Mouse (Mus musculus) liver, embryonic 16.5 days (tissue): Measurements from ENCODE around the gene Pappa2. TPM values are rescaled to one million over a fixed set of nuclear protein-coding genes. Genes with fewer than 3 reads are reported as not detected.

Experiments
- ATAC-seq: fragments of 200-750 bp; cut with Nextera tagmentation; 2 replicates; pipeline ENCODE4 v1.8.0; 2017; ENCODE audit warnings: low read depth, mild to moderate bottlenecking, moderate number of reproducible peaks, moderate library complexity
- H3K27ac ChIP-seq: fragments of 300-500 bp; sonication (generic); 2 replicates; pipeline ENCODE4 v1.5.1; 2014; ENCODE audit warnings: mild to moderate bottlenecking, low read length
- H3K27me3 ChIP-seq: fragments of 300-500 bp; sonication (generic); 2 replicates; pipeline ENCODE4 v1.6.1; 2014; ENCODE audit warnings: low read depth, low read length, mixed read lengths; ENCODE audit not compliant: control insufficient read depth, insufficient read depth
- H3K36me3 ChIP-seq: fragments of 300-500 bp; sonication (generic); 2 replicates; pipeline ENCODE4 v1.6.1; 2014; ENCODE audit warnings: mild to moderate bottlenecking; ENCODE audit not compliant: control insufficient read depth, insufficient read depth
- H3K4me1 ChIP-seq: fragments of 300-500 bp; sonication (generic); 2 replicates; pipeline ENCODE4 v1.6.1; 2014; ENCODE audit warnings: low read depth, low read length, mixed read lengths; ENCODE audit not compliant: control insufficient read depth
- H3K4me2 ChIP-seq: fragments of 300-500 bp; sonication (generic); 2 replicates; pipeline ENCODE4 v1.6.1; 2014; ENCODE audit warnings: low read depth, low read length, mixed read lengths
- H3K4me3 ChIP-seq: fragments of 300-500 bp; sonication (generic); 2 replicates; pipeline ENCODE4 v1.5.1; 2014; ENCODE audit warnings: low read depth, mild to moderate bottlenecking, low read length
- H3K9ac ChIP-seq: fragments of 300-500 bp; sonication (generic); 2 replicates; pipeline ENCODE4 v1.6.1; 2014; ENCODE audit warnings: low read depth, low read length
- H3K9me3 ChIP-seq: fragments of 300-500 bp; sonication (generic); replicated peaks from 2 replicates; pipeline ENCODE4 v1.6.1; 2016; ENCODE audit warnings: low read length; ENCODE audit not compliant: control insufficient read depth
- WGBS: fragments of 180-500 bp; shearing (Covaris S2); extraction: QIAGEN DNeasy Blood & Tissue Kit; methylation state at CpG from one replicate; pipeline ENCODE4 v1.1.7; 2014; ENCODE audit not compliant: insufficient replicate concordance; 5-methylcytosine and 5-hydroxymethylcytosine counted together
- polyA plus RNA-seq: library from polyadenylated mRNA; unstranded; fragments of >200 nt; fragmentation: Nextera tagmentation; extraction: Ambion mirVana; gene quantifications from 2 replicates; pipeline ENCODE4 v1.2.1, GENCODE M21; 2015

The Pappa2 gene
- polyA plus RNA-seq, 1 experiment from 2014 or later: 0.02 TPM

DNA sequence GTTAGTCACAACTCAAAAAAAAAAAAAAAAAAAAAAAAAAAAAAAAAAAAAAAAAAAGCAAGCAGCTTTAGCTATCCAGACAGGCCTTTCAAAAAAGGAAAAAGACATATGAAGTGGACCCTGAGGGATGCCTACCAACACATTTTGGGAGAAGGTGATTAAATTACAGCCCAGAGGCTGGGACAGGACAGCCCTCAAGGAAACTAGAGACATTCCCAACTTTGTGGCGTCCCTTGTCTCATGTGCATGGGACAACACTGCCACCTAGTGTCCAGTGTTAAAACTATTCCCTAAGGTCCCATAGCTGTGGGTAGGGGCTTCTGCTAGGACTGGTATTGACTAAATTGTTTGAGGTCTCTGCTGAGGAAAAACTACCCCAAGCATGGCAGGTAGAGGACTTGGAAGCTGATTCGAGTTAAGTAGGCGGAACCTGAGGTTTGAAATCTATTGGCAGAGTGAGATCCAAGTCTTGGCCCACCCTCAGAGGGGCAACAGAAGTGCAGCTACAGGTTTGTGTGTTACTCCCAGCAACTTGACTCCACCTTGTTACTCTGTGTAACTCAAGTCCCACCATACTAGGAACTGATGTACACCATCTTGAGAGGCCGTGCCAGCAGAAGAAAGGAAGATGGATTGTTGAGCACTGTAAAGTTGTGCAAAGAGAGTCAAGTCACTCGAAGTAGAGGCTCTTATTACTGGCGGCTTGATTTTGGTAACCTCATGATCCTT lies 26.6 kb downstream of the Pappa2 start:
- Histone ChIP-seq H3K4me3 (no peak overlapping the region), H3K27ac (no peak overlapping the region), H3K9me3 (no peaks in the 10 kb centered on the region), H3K9ac (no peak overlapping the region), H3K4me2 (no peak overlapping the region), H3K4me1 (no peaks in the 10 kb centered on the region), H3K36me3 (no peaks in the 10 kb centered on the region), H3K27me3 (no peaks in the 10 kb centered on the region)
- 30% methylated on average over 6 of the region's 6 CpGs for WGBS
- ATAC-seq: peak; percentile 35; the same call in 1 of the 2 replicates

DNA sequence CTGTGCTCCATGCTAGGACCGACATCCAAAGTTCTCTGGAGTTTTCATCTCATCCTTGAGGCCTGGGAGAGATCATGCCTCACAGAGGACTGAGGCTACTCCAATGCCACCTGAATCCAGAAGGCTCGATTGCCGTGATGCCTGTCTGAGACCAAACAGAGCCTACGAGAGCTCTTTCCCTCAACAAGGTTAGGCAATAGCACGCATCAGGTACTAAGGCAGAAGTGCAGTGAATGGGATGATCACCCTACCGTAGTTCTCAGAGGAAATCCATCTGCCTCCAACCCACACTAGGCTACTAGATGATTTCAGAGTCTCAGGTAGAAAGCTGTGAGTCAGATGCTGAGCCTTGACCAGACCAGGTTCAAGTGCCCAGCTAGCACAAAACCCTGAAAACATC lies 31.2 kb downstream of the Pappa2 start:
- Histone ChIP-seq H3K9me3 (no peaks in the 10 kb centered on the region), H3K4me2 (no peak overlapping the region), H3K4me3 (no peak overlapping the region), H3K27me3 (no peaks in the 10 kb centered on the region), H3K4me1 (no peaks in the 10 kb centered on the region), H3K27ac (no peak overlapping the region), H3K9ac (no peak overlapping the region), H3K36me3 (no peaks in the 10 kb centered on the region)
- ATAC-seq: no peak
- WGBS: 58% methylated on average over 6 of the region's 6 CpGs

DNA sequence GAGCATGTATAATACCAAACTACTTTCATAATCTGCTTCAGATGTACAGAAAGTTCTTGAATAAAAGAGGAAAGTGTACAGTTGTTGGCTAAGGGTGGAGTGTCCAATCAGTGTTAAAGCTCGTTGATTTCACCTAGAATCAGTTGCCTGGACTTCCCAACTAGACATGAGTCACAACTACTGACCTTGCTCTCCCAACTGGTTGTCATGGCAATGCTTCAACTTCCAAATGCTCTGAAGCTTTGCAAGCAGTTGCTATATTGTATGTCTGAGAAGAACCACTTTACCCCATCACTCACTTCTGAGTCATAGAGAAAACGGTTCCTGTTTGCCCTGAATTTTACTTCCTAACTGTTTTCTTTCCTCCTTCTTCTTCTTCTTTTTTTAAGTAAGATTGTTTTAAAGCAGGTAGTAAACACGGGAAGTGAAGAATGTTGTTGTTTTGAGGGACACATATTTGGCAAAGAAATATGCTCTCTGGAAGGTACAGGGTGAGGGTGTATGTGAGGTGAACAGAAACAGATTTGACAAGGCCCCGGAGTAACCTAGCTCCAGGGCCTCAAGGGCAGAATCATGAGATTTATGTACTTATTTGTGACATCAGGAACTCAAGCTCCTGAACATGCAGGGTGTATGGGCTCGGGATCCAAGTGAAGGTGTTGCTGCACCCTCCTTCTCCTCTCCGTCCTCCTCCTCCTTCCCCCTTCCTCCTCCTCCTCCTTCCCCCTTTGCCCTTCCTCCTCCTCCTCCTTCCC lies 32.1 kb downstream of the Pappa2 start:
- WGBS: 42% methylated on average over 6 of the region's 6 CpGs
- Histone ChIP-seq H3K4me3 (no peak overlapping the region), H3K36me3 (no peaks in the 10 kb centered on the region), H3K27ac (no peak overlapping the region), H3K27me3 (no peaks in the 10 kb centered on the region), H3K9me3 (no peaks in the 10 kb centered on the region), H3K9ac (no peak overlapping the region), H3K4me1 (no peaks in the 10 kb centered on the region), H3K4me2 (no peak overlapping the region)
- no peak for ATAC-seq

DNA sequence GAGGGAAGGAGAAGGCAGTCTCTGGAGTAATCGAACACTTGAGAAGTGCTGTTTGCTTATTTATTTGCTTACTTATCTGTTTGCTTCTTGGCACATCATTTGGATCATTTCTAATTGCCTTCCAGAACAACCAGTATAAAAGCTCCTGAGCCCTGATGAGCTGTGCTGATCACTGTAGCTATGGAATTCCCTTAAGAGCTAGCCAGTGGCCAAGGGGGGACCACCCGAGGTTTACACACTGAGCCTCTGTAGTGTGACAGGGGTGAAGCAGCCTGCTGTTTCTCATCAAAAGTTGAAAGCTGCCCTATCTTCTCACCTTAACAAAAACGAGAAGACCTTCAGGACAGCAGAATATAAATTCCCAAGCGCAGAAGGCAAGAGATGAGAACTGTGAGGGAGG lies 35.4 kb downstream of the Pappa2 start:
- ATAC-seq: no peak
- Histone ChIP-seq H3K36me3 (no peaks in the 10 kb centered on the region), H3K4me1 (no peaks in the 10 kb centered on the region), H3K4me2 (no peak overlapping the region), H3K9ac (no peak overlapping the region), H3K4me3 (no peak overlapping the region), H3K27ac (no peak overlapping the region), H3K9me3 (no peaks in the 10 kb centered on the region), H3K27me3 (no peaks in the 10 kb centered on the region)
- 36% methylated on average over 4 of the region's 4 CpGs for WGBS

DNA sequence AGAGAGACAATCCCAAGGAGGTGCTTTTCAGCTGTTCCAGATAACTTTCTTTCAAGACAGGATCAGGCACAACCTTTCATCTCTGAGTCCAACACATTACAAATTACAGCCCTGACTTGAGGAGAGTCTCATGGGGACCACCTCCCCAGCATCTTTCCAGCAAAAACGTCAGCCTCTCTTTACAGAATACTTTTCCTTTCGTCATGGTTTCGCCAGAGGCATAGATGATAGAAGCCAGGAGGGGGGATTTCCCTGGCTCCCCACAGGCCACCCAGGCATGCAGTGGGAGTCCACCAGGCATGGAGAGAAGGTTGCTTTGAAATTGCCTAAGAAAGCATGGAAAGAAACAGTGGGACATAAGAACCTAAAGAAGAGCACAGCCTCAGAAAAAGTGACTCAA lies 37.4 kb downstream of the Pappa2 start:
- ATAC-seq: no peak
- Histone ChIP-seq H3K4me1 (no peaks in the 10 kb centered on the region), H3K27ac (no peak overlapping the region), H3K9me3 (no peaks in the 10 kb centered on the region), H3K27me3 (no peaks in the 10 kb centered on the region), H3K4me3 (no peak overlapping the region), H3K4me2 (no peak overlapping the region), H3K9ac (no peak overlapping the region), H3K36me3 (no peaks in the 10 kb centered on the region)
- 50% methylated on average over 3 of the region's 3 CpGs for WGBS

DNA sequence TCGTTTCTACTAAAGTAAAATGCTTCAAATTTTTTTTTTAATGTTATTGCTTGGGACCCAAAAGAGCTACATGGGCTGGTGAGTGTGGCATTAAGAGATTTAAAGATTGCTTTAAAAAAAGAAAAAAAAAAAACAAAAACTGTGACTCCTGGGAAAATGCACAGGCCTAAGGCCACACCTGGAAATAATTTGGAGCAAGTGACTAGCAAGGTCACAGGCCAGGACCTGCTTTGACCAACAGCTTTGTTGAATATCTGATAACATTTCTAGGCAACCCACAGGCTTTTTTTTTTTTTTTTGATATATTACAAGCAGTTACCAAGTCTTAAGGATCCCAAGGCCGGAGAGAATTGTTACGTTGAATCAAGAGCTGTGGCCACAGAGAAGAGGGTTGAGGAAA lies 39.3 kb downstream of the Pappa2 start:
- Histone ChIP-seq H3K4me1 (no peaks in the 10 kb centered on the region), H3K36me3 (no peaks in the 10 kb centered on the region), H3K4me2 (no peak overlapping the region), H3K27me3 (no peaks in the 10 kb centered on the region), H3K9me3 (no peaks in the 10 kb centered on the region), H3K27ac (no peak overlapping the region), H3K9ac (no peak overlapping the region), H3K4me3 (no peak overlapping the region)
- ATAC-seq: no peak
- 74% methylated on average over 3 of the region's 3 CpGs for WGBS

DNA sequence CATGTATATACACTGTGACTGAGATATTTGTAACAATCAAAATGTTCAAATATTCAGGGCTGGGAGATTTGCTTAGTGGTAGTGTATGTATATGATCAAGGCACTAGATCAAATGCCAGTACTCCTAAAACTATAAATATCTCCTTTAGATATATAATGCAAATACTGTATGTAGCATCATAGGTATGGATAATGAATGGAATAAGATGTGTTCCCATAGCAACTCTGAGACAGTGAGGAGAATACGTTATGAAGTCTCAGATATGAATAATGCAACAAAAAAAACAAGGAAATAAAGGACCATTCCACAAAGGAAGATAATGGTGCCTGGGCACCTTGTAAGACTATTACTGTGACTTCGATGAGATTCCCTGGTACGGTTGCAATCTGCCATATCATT lies 45.8 kb downstream of the Pappa2 start:
- Histone ChIP-seq H3K4me3 (no peak overlapping the region), H3K27ac (no peak overlapping the region), H3K36me3 (no peaks in the 10 kb centered on the region), H3K9me3 (no peaks in the 10 kb centered on the region), H3K4me1 (no peaks in the 10 kb centered on the region), H3K9ac (no peak overlapping the region), H3K27me3 (no peaks in the 10 kb centered on the region), H3K4me2 (no peak overlapping the region)
- 74% methylated on average over 3 of the region's 3 CpGs for WGBS
- no peak for ATAC-seq

DNA sequence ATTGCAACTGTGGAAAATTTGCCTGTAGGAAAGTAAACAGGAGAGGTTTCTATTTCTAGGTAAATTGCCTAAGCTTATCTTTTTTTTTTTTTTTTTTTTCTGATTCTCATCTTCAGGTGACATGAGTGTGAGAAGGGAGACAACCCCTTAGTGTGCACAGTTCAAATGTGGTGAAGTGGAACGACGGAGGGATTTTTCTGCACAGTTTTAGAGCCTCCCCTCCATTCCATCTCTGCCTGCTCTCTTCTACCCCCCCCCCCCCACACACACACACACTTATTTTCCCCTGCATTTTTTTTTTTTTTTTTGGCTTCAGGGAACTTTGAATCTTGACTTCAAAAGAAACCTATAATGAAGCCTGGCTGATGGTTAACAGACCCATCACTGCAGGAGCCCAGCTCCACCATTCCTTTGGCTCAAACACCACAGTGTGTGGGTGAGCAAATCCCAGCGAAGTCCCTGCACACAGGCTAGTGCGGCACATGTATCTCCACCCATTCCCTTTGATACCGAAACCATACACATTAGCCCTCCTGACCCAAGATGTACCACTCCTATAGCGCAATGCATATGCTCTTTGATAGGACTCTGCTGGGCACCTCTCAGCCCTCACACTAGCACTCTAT lies 49.0 kb downstream of the Pappa2 start:
- H3K4me2 ChIP-seq: no peak overlapping the region
- H3K9me3 ChIP-seq: no peaks in the 10 kb centered on the region
- WGBS: 75% methylated on average over 6 of the region's 6 CpGs
- H3K9ac ChIP-seq: no peak overlapping the region
- H3K36me3 ChIP-seq: no peaks in the 10 kb centered on the region
- H3K27me3 ChIP-seq: no peaks in the 10 kb centered on the region
- H3K4me1 ChIP-seq: no peaks in the 10 kb centered on the region
- H3K27ac ChIP-seq: no peak overlapping the region
- no peak overlapping the region for H3K4me3 ChIP-seq
- no peak for ATAC-seq

DNA sequence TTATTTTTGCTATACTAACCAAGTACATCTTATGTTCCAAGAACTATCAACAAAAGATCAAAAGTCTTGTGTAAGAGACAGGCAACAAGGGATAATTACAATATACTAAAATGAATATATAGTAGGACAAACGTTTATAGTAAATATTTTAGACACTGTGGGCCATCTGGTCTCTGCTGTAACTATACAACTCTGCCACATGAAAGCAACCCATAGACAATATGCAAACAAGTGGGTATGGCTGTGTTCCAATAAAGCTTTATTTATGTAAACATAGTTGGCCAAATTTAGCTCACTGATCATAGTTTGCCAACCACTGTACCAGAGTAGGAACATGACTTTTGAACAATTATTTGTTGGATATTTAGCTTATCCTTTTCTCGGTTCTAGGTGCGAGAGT lies 50.9 kb downstream of the Pappa2 start:
- Histone ChIP-seq H3K36me3 (no peaks in the 10 kb centered on the region), H3K9ac (no peak overlapping the region), H3K4me2 (no peak overlapping the region), H3K4me3 (no peak overlapping the region), H3K9me3 (no peaks in the 10 kb centered on the region), H3K27me3 (no peaks in the 10 kb centered on the region), H3K4me1 (no peaks in the 10 kb centered on the region), H3K27ac (no peak overlapping the region)
- no peak for ATAC-seq
- WGBS: 55% methylated on average over 3 of the region's 3 CpGs
